Mouse (Mus musculus) liver, embryonic 14.5 days (tissue): ENCODE results near the gene Clmn. TPM values are rescaled to one million over a fixed set of nuclear protein-coding genes. Genes with fewer than 3 reads are reported as not detected.
"Not testable (repeated sequence)": the region's sequence is repeated elsewhere in the genome, so short reads cannot be mapped to it uniquely, and the experiment has no call there.

ENCODE experiments used
- ATAC-seq: fragments of 200-750 bp; cut with Nextera tagmentation; 2 replicates; pipeline ENCODE4 v1.8.0; 2017; ENCODE audit warnings: moderate number of reproducible peaks, mild to moderate bottlenecking, moderate library complexity; ENCODE audit not compliant: insufficient read depth
- DNase-seq, 3 experiments: peaks; one replicate each; pipeline ENCODE4 v3.0.0-alpha.2; 2012 to 2013; ENCODE audit warnings: low read depth in 3 of 3, low spot score in 3 of 3
- H3K27ac ChIP-seq: fragments of 300-500 bp; sonication (generic); 2 replicates; pipeline ENCODE4 v1.5.1; 2014; ENCODE audit warnings: moderate library complexity, mild to moderate bottlenecking, control low read depth, inconsistent platforms
- H3K27me3 ChIP-seq: fragments of 300-500 bp; sonication (generic); 2 replicates; pipeline ENCODE4 v1.6.1; 2014; ENCODE audit warnings: mild to moderate bottlenecking, low read length, moderate library complexity; ENCODE audit not compliant: control insufficient read depth, insufficient read depth
- H3K36me3 ChIP-seq: fragments of 300-500 bp; sonication (generic); replicated peaks from 2 replicates; pipeline ENCODE4 v1.6.1; 2014; ENCODE audit warnings: low read depth; ENCODE audit not compliant: control insufficient read depth, insufficient read depth
- H3K4me1 ChIP-seq, 2 experiments: fragments of 200-500 bp in 1 of 2; fragments of 300-500 bp in 1 of 2; sonication (generic) in 1 of 2; replicated peaks; 2 replicates each; pipeline ENCODE4 v1.6.1; 2012 to 2014; ENCODE audit warnings: antibody characterized with exemption in 1 of 2, inconsistent platforms in 1 of 2, low read length in 1 of 2; ENCODE audit not compliant: control insufficient read depth in 2 of 2, insufficient read depth in 2 of 2
- H3K4me2 ChIP-seq: fragments of 300-500 bp; sonication (generic); 2 replicates; pipeline ENCODE4 v1.6.1; 2014; ENCODE audit warnings: low read depth, mild to moderate bottlenecking, control low read depth, moderate library complexity
- H3K4me3 ChIP-seq, 2 experiments: fragments of 200-500 bp in 1 of 2; fragments of 300-500 bp in 1 of 2; sonication (generic) in 1 of 2; 2 replicates each; pipeline ENCODE4 v1.5.1; 2012 to 2014; ENCODE audit warnings: low read depth in 2 of 2, low read length in 2 of 2, mild to moderate bottlenecking in 2 of 2, control low read depth in 1 of 2, inconsistent platforms in 1 of 2, moderate library complexity in 1 of 2; ENCODE audit not compliant: insufficient read depth in 1 of 2
- H3K9ac ChIP-seq: fragments of 300-500 bp; sonication (generic); replicated peaks from 2 replicates; pipeline ENCODE4 v1.6.1; 2014; ENCODE audit warnings: mild to moderate bottlenecking, control low read depth, moderate library complexity
- H3K9me3 ChIP-seq: fragments of 300-500 bp; sonication (generic); 2 replicates; pipeline ENCODE4 v1.6.1; 2016; ENCODE audit warnings: low read length, mixed read lengths; ENCODE audit not compliant: control insufficient read depth
- CTCF ChIP-seq: IDR thresholded peaks from 2 replicates; pipeline ENCODE4 v1.5.1; 2016; ENCODE audit warnings: antibody characterized with exemption, low read depth, control low read depth
- EP300 ChIP-seq: IDR thresholded peaks from 2 replicates; pipeline ENCODE4 v1.6.1; 2016; ENCODE audit warnings: antibody characterized with exemption, low read depth
- WGBS: fragments of 180-500 bp; shearing (Covaris S2); extraction: QIAGEN DNeasy Blood & Tissue Kit; methylation state at CpG from one replicate; pipeline ENCODE4 v1.1.7; 2014; ENCODE audit not compliant: insufficient replicate concordance; 5-methylcytosine and 5-hydroxymethylcytosine counted together
- polyA plus RNA-seq, 2 experiments: library from polyadenylated mRNA; depleted of rRNA in 1 of 2; stranded (reverse) in 1 of 2; unstranded in 1 of 2; fragments of >200 nt; fragmentation: Nextera tagmentation in 1 of 2; extraction: Ambion mirVana in 1 of 2; gene quantifications; 2 replicates each; pipeline versions ENCODE4 v1.2.1 to v1.2.3; 2012 to 2014

Clmn gene
- polyA plus RNA-seq, 2 experiments = 0.32 to 0.33 TPM

- TF ChIP-seq EP300 (no peak), CTCF (no peak)
- no peaks in the 10 kb centered on the region for H3K4me1 ChIP-seq
- no peak for ATAC-seq
- no peak for DNase-seq
- no peak overlapping the region for H3K4me3 ChIP-seq
- no peaks in the 10 kb centered on the region for H3K36me3 ChIP-seq
- no peak overlapping the region for H3K9ac ChIP-seq
- H3K27me3 ChIP-seq = no peaks in the 10 kb centered on the region
- WGBS = 19% methylated on average over 4 of the region's 4 CpGs
- H3K27ac ChIP-seq = no peak overlapping the region
- no peaks in the 10 kb centered on the region for H3K9me3 ChIP-seq
- H3K4me2 ChIP-seq = no peak overlapping the region
These were observed 30.1 kb downstream of the Clmn start for GRCm38 (mm10) chr12:104834772-104835171.

- Histone ChIP-seq H3K27me3 (no peaks in the 10 kb centered on the region), H3K4me1 (no peaks in the 10 kb centered on the region), H3K4me2 (no peak overlapping the region), H3K9ac (no peak overlapping the region), H3K27ac (no peak overlapping the region), H3K36me3 (no peaks in the 10 kb centered on the region), H3K4me3 (no peak overlapping the region), H3K9me3 (no peaks in the 10 kb centered on the region)
- TF ChIP-seq EP300 (no peak), CTCF (no peak)
- no peak for ATAC-seq
- DNase-seq = no peak
- 67% methylated on average over 17 of the region's 17 CpGs for WGBS
These were observed 34.0 kb downstream of the Clmn start for GRCm38 (mm10) chr12:104830666-104831435.

- peaks cover 4% of the 10 kb centered on the region in 2 experiments for H3K4me1 ChIP-seq
These were observed 34.6 kb downstream of the Clmn start for GRCm38 (mm10) chr12:104830283-104830639.

DNA sequence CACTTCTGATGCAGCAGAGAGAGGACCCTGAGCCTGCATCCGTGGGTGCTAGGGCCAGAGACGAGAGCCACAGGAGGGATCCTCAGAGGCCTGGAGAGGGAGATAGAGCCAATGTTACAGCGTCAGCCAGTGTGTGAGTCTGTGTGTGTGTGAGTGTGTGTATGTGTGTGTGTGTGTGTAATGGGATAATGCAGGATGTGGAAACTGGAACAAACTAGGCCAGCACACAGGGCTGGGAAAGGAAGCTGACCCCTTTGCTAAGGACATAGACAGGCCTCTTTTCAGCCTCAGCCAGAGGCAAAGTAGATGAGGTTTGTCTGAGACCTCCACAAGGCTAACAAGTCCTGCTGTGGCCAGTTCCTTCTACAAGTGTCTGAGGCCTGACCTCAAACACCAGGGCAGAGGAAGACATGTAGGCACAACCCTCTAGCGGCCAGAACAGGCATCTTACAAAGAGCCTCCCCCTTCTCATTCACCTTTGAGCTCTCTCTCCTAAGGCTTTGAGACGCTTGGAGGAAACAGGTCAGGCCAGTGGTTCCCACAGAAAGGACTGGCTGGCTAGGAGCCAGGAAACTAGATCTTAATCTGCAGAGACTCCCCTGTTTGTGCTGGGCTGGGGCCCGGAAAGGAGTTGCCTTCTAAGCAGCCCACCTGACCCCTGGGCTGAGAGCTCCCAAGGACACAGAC, 35.1 kb downstream of the Clmn start:
- no peak overlapping the region for H3K27ac ChIP-seq
- 0 out of 2 replicates have a peak, but pooled peaks have one; percentile 17 for ATAC-seq
- WGBS = 33% methylated on average over 6 of the region's 6 CpGs

More at GRCm38 (mm10) chr12:104830283-104830639, 34.6 kb downstream of the Clmn start:
- ATAC-seq = no peak
- no peaks in the 10 kb centered on the region for H3K36me3 ChIP-seq
- no peak for TF ChIP-seq CTCF
- TF ChIP-seq EP300 = no peak
- H3K9ac ChIP-seq = no peak overlapping the region
- H3K4me3 ChIP-seq = no peak overlapping the region
- WGBS = 63% methylated on average over 7 of the region's 7 CpGs
- no peak for DNase-seq
- H3K27ac ChIP-seq = no peak overlapping the region
- no peak overlapping the region for H3K4me2 ChIP-seq
- no peaks in the 10 kb centered on the region for H3K9me3 ChIP-seq
- H3K27me3 ChIP-seq = no peaks in the 10 kb centered on the region

GRCm38 (mm10) chr12:104828986-104829385, 35.9 kb downstream of the Clmn start:
- not testable (repeated sequence) for H3K9me3 ChIP-seq, H3K27me3 ChIP-seq, ATAC-seq, H3K27ac ChIP-seq, H3K9ac ChIP-seq, DNase-seq, H3K36me3 ChIP-seq, H3K4me2 ChIP-seq, H3K4me3 ChIP-seq
- peaks cover 15 to 16% of the 10 kb centered on the region in 2 experiments for H3K4me1 ChIP-seq
- WGBS = 80% methylated on average over 4 of the region's 4 CpGs

More for the DNA sequence above, 35.1 kb downstream of the Clmn start:
- Histone ChIP-seq H3K9ac (no peak overlapping the region), H3K9me3 (no peaks in the 10 kb centered on the region), H3K36me3 (no peaks in the 10 kb centered on the region), H3K4me2 (no peak overlapping the region), H3K4me1 (peaks cover 9% of the 10 kb centered on the region in 2 experiments), H3K4me3 (no peak overlapping the region), H3K27me3 (no peaks in the 10 kb centered on the region)
- DNase-seq = no peak
- TF ChIP-seq CTCF (peak; percentile 59), EP300 (no peak)
